Mouse (Mus musculus) MEL (cell line): ENCODE data around the gene Senp8.

Source experiments
- CTCF ChIP-seq, 3 experiments: IDR thresholded peaks in 2 of 3; conservative IDR thresholded peaks in 1 of 3; 2 replicates each; pipeline ENCODE4 v1.5.1; 2011 to 2012; ENCODE audit warnings: low read length in 3 of 3, low read depth in 2 of 3, mild to moderate bottlenecking in 2 of 3, improper control_type of control experiment in 1 of 3, inconsistent platforms in 1 of 3, mixed read lengths in 1 of 3, moderate library complexity in 1 of 3; ENCODE audit not compliant: control insufficient read depth in 1 of 3, insufficient read depth in 1 of 3, poor library complexity in 1 of 3, severe bottlenecking in 1 of 3
- JUND ChIP-seq: IDR thresholded peaks from 2 replicates; pipeline ENCODE4 v1.6.1; 2011; ENCODE audit warnings: low read depth, mild to moderate bottlenecking, improper control_type of control experiment, low read length
- MAX ChIP-seq: IDR thresholded peaks from 2 replicates; pipeline ENCODE4 v1.6.1; 2011; ENCODE audit warnings: low read length, improper control_type of control experiment
- NELFE ChIP-seq: IDR thresholded peaks from 2 replicates; pipeline ENCODE4 v1.6.1; 2011; ENCODE audit warnings: low read depth, low read length, improper control_type of control experiment
- TAL1 ChIP-seq: IDR thresholded peaks from 2 replicates; pipeline ENCODE4 v1.6.1; 2012; ENCODE audit warnings: mild to moderate bottlenecking, inconsistent platforms, low read length, moderate library complexity, mixed read lengths
- TBP ChIP-seq: IDR thresholded peaks from 2 replicates; pipeline ENCODE4 v1.8.0; 2011; ENCODE audit warnings: low read depth, low read length, improper control_type of control experiment
- UBTF ChIP-seq: IDR thresholded peaks from 2 replicates; pipeline ENCODE4 v1.6.1; 2012; ENCODE audit warnings: low read depth, mild to moderate bottlenecking, inconsistent platforms, low read length, improper control_type of control experiment, moderate library complexity, borderline replicate concordance; ENCODE audit not compliant: insufficient read depth

DNA sequence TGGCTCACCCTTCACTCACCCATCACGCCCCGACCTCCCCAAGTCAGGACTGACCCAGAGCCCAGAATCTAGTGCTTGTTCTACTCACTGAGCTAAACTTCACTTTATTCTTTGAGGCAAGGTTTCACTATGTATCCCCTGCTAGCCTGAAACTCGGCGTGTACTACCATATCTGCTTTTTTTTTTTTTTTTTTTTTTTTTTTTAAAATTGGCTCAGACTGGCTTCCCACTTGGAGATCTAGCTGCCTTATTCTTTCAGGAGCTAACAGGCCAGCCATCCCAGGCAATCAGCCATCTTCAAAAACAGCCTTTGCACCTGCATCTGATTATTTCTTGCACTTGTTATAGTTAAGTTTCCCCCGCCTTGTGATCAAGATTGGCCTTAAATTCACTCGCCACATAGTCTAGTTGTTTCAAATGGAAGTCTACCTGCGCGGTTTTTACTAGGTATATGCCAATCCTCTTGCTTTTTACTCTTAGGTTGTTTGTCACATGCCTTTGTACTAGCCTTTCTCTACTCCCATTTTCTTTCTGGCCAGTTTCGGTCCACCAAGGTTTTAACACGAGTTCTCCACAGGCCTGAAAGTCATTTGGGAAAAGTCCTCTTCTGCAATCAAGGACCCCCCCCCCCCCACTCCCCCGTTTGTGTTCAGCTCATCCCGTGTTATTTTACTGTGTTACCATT, 787 bp downstream of the Senp8 start:
- TF ChIP-seq UBTF (no peak), CTCF (IDR thresholded peaks at IDR 0.05 in 2 of 3, conservative IDR thresholded peaks at IDR 0.05 in 1 of 3; ENCODE audit: control insufficient read depth in 1 of 3, insufficient read depth in 1 of 3, low read depth in 2 of 3, low read length in 3 of 3, poor library complexity in 1 of 3, severe bottlenecking in 1 of 3) (no peak), NELFE (no peak), MAX (no peak), TBP (no peak), TAL1 (no peak), JUND (no peak)
